Mouse (Mus musculus) embryonic facial prominence, embryonic 10.5 days (tissue): ENCODE data around the gene Dusp10. TPM values are rescaled to one million over a fixed set of nuclear protein-coding genes. Genes with fewer than 3 reads are reported as not detected.

Experiments used
- DNase-seq: peaks from one replicate; pipeline ENCODE4 v3.0.0-alpha.2; 2017; ENCODE audit warnings: low spot score
- H3K27ac ChIP-seq: fragments of 300-500 bp; sonication (generic); replicated peaks from 2 replicates; pipeline ENCODE4 v1.5.1; 2016; ENCODE audit warnings: mild to moderate bottlenecking
- H3K27me3 ChIP-seq: fragments of 300-500 bp; sonication (generic); replicated peaks from 2 replicates; pipeline ENCODE4 v1.6.1; 2016; ENCODE audit warnings: low read depth, mild to moderate bottlenecking; ENCODE audit not compliant: poor library complexity, severe bottlenecking
- H3K36me3 ChIP-seq: fragments of 300-500 bp; sonication (generic); replicated peaks from 2 replicates; pipeline ENCODE4 v1.6.1; 2016; ENCODE audit warnings: mild to moderate bottlenecking, moderate library complexity
- H3K4me1 ChIP-seq: fragments of 300-500 bp; sonication (generic); 2 replicates; pipeline ENCODE4 v1.6.1; 2016
- H3K4me3 ChIP-seq: fragments of 300-500 bp; sonication (generic); 2 replicates; pipeline ENCODE4 v1.5.1; 2016; ENCODE audit warnings: mild to moderate bottlenecking, moderate library complexity
- H3K9me3 ChIP-seq: fragments of 300-500 bp; sonication (generic); 2 replicates; pipeline ENCODE4 v1.6.1; 2016; ENCODE audit warnings: mild to moderate bottlenecking
- WGBS: fragments of 180-500 bp; shearing (Covaris S2); methylation state at CpG from one replicate; pipeline ENCODE4 v1.1.7; 2016; 5-methylcytosine and 5-hydroxymethylcytosine counted together
- polyA plus RNA-seq: library from polyadenylated mRNA; unstranded; fragments of >200 nt; fragmentation: Nextera tagmentation; extraction: Ambion mirVana; gene quantifications from 2 replicates; pipeline ENCODE4 v1.2.1, GENCODE M21; 2016

Dusp10 gene
- polyA plus RNA-seq, 1 experiment from 2014 or later, result 3.0 TPM

- Histone ChIP-seq H3K36me3 (no peaks in the 10 kb centered on the region), H3K27ac (no peak overlapping the region), H3K9me3 (no peaks in the 10 kb centered on the region), H3K4me3 (no peak overlapping the region), H3K27me3 (no peaks in the 10 kb centered on the region), H3K4me1 (peaks cover 6% of the 10 kb centered on the region)
- 83% methylated on average over 3 of the region's 3 CpGs for WGBS
- no peak for DNase-seq
These were observed 989 bp downstream of the Dusp10 start for GRCm38 (mm10) chr1:184014091-184014490.

GRCm38 (mm10) chr1:184015995-184016730 is 3.1 kb downstream of the Dusp10 start:
- Histone ChIP-seq H3K36me3 (no peaks in the 10 kb centered on the region), H3K27me3 (no peaks in the 10 kb centered on the region), H3K4me1 (peaks cover 14% of the 10 kb centered on the region), H3K4me3 (no peak overlapping the region), H3K9me3 (no peaks in the 10 kb centered on the region), H3K27ac (peak overlapping the region; percentile 30; the same call in 1 of the 2 replicates)
- WGBS, result 74% methylated on average over 10 of the region's 10 CpGs
- no peak for DNase-seq

- DNase-seq, result no peak
- H3K9me3 ChIP-seq, result no peaks in the 10 kb centered on the region
- peaks cover 14% of the 10 kb centered on the region for H3K4me1 ChIP-seq
- no peak overlapping the region for H3K27ac ChIP-seq
- no peaks in the 10 kb centered on the region for H3K36me3 ChIP-seq
- no peaks in the 10 kb centered on the region for H3K27me3 ChIP-seq
- WGBS, result 84% methylated on average over 2 of the region's 2 CpGs
- no peak overlapping the region for H3K4me3 ChIP-seq
These were observed 4.5 kb downstream of the Dusp10 start for GRCm38 (mm10) chr1:184017606-184018005.

GRCm38 (mm10) chr1:184019042-184019721 is 6.1 kb downstream of the Dusp10 start:
- Histone ChIP-seq H3K27me3 (no peaks in the 10 kb centered on the region), H3K9me3 (no peaks in the 10 kb centered on the region), H3K36me3 (no peaks in the 10 kb centered on the region), H3K27ac (no peak overlapping the region), H3K4me3 (no peak overlapping the region), H3K4me1 (peaks cover 14% of the 10 kb centered on the region)
- no peak for DNase-seq
- WGBS, result 45% methylated on average over 6 of the region's 6 CpGs

GRCm38 (mm10) chr1:184019722-184020107 is 6.6 kb downstream of the Dusp10 start:
- Histone ChIP-seq H3K27me3 (no peaks in the 10 kb centered on the region), H3K27ac (no peak overlapping the region), H3K9me3 (no peaks in the 10 kb centered on the region), H3K4me1 (peaks cover 14% of the 10 kb centered on the region), H3K4me3 (no peak overlapping the region), H3K36me3 (no peaks in the 10 kb centered on the region)
- 41% methylated on average over 6 of the region's 6 CpGs for WGBS
- no peak for DNase-seq

GRCm38 (mm10) chr1:184023971-184024370 is 10.9 kb downstream of the Dusp10 start:
- DNase-seq, result no peak
- WGBS, result 57% methylated on average over 2 of the region's 2 CpGs
- H3K9me3 ChIP-seq, result no peaks in the 10 kb centered on the region
- no peaks in the 10 kb centered on the region for H3K27me3 ChIP-seq
- peaks cover 9% of the 10 kb centered on the region for H3K4me1 ChIP-seq
- H3K4me3 ChIP-seq, result no peak overlapping the region
- H3K27ac ChIP-seq, result no peak overlapping the region
- no peaks in the 10 kb centered on the region for H3K36me3 ChIP-seq

GRCm38 (mm10) chr1:184024631-184025030 is 11.5 kb downstream of the Dusp10 start:
- Histone ChIP-seq H3K27me3 (no peaks in the 10 kb centered on the region), H3K9me3 (no peaks in the 10 kb centered on the region), H3K27ac (no peak overlapping the region), H3K4me3 (no peak overlapping the region), H3K4me1 (peaks cover 2% of the 10 kb centered on the region), H3K36me3 (no peaks in the 10 kb centered on the region)
- 95% methylated on average over 2 of the region's 2 CpGs for WGBS
- no peak for DNase-seq

GRCm38 (mm10) chr1:184025079-184025478 is 12.0 kb downstream of the Dusp10 start:
- no peaks in the 10 kb centered on the region for H3K27me3 ChIP-seq
- no peaks in the 10 kb centered on the region for H3K9me3 ChIP-seq
- H3K4me3 ChIP-seq, result no peak overlapping the region
- WGBS, result 92% methylated on average over 5 of the region's 5 CpGs
- DNase-seq, result no peak
- no peaks in the 10 kb centered on the region for H3K36me3 ChIP-seq
- H3K27ac ChIP-seq, result no peak overlapping the region
- H3K4me1 ChIP-seq, result no peaks in the 10 kb centered on the region

- Histone ChIP-seq H3K9me3 (no peaks in the 10 kb centered on the region), H3K36me3 (no peaks in the 10 kb centered on the region), H3K27me3 (peaks cover 12% of the 10 kb centered on the region), H3K4me1 (no peaks in the 10 kb centered on the region), H3K27ac (no peak overlapping the region), H3K4me3 (no peak overlapping the region)
- no peak for DNase-seq
- 95% methylated on average over 3 of the region's 3 CpGs for WGBS
These were observed 13.9 kb downstream of the Dusp10 start for GRCm38 (mm10) chr1:184027039-184027438.

- Histone ChIP-seq H3K4me3 (no peak overlapping the region), H3K4me1 (peaks cover 18% of the 10 kb centered on the region), H3K36me3 (no peaks in the 10 kb centered on the region), H3K27ac (no peak overlapping the region), H3K27me3 (peaks cover 19% of the 10 kb centered on the region), H3K9me3 (no peaks in the 10 kb centered on the region)
- DNase-seq, result no peak
- WGBS, result 89% methylated on average over 8 of the region's 8 CpGs
These were observed 17.1 kb downstream of the Dusp10 start for GRCm38 (mm10) chr1:184030070-184030802.

- Histone ChIP-seq H3K27me3 (peaks cover 32% of the 10 kb centered on the region), H3K4me3 (peak overlapping the region; percentile 86), H3K36me3 (peaks cover 4% of the 10 kb centered on the region; the same call in 1 of the 2 replicates), H3K9me3 (no peaks in the 10 kb centered on the region), H3K27ac (peak overlapping the region; percentile 96), H3K4me1 (peaks cover 30% of the 10 kb centered on the region)
- 21% methylated on average over 19 of the region's 19 CpGs for WGBS
- no peak for DNase-seq
These were observed 19.7 kb downstream of the Dusp10 start for GRCm38 (mm10) chr1:184032682-184033389.

GRCm38 (mm10) chr1:184033390-184034010 is 20.4 kb downstream of the Dusp10 start:
- peaks cover 4% of the 10 kb centered on the region; the same call in 1 of the 2 replicates for H3K36me3 ChIP-seq
- peak overlapping the region; percentile 86 for H3K4me3 ChIP-seq
- H3K4me1 ChIP-seq, result peaks cover 30% of the 10 kb centered on the region
- no peak for DNase-seq
- peaks cover 32% of the 10 kb centered on the region for H3K27me3 ChIP-seq
- peak overlapping the region; percentile 96 for H3K27ac ChIP-seq
- H3K9me3 ChIP-seq, result no peaks in the 10 kb centered on the region
- WGBS, result under 1% methylated on average over 63 of the region's 63 CpGs
